Mouse (Mus musculus): ENCODE measurements around the gene Map2k6.

- no peak for TF ChIP-seq CTCF (IDR thresholded peaks at IDR 0.05; ENCODE audit: low read depth)
- no peak for TF ChIP-seq EP300 (IDR thresholded peaks at IDR 0.05; ENCODE audit: low read depth)
Measured at GRCm38 (mm10) chr11:110487796-110488195, 88.9 kb downstream of the Map2k6 start.
